Mouse (Mus musculus): Measurements from ENCODE around the gene Olfr370. TPM values are rescaled to one million over a fixed set of nuclear protein-coding genes. Genes with fewer than 3 reads are reported as not detected.

The Olfr370 gene
- polyA plus RNA-seq, 1 experiment from 2014 or later: not detected

- WGBS (ENCODE audit: insufficient replicate concordance): 84% methylated on average over 7 of the region's 7 CpGs
- no peak overlapping the region for H3K4me3 ChIP-seq (replicated peaks)
- H3K27ac ChIP-seq: no peak overlapping the region
- DNase-seq: no peak
- H3K27me3 ChIP-seq: no peaks in the 10 kb centered on the region
- no peak overlapping the region for H3K4me2 ChIP-seq
- ATAC-seq (ENCODE audit: low read depth): no peak
- H3K9me3 ChIP-seq (replicated peaks): no peaks in the 10 kb centered on the region
- peaks cover 77% of the 10 kb centered on the region for H3K4me1 ChIP-seq (replicated peaks)
- peaks cover 49% of the 10 kb centered on the region for H3K36me3 ChIP-seq
- H3K9ac ChIP-seq: no peak overlapping the region
Measured at GRCm38 (mm10) chr8:83590488-83591023, 55.0 kb downstream of the Olfr370 start.

- 80% methylated on average over 3 of the region's 3 CpGs for WGBS (ENCODE audit: insufficient replicate concordance)
Measured at GRCm38 (mm10) chr8:83592682-83593081, 57.1 kb downstream of the Olfr370 start.

DNA sequence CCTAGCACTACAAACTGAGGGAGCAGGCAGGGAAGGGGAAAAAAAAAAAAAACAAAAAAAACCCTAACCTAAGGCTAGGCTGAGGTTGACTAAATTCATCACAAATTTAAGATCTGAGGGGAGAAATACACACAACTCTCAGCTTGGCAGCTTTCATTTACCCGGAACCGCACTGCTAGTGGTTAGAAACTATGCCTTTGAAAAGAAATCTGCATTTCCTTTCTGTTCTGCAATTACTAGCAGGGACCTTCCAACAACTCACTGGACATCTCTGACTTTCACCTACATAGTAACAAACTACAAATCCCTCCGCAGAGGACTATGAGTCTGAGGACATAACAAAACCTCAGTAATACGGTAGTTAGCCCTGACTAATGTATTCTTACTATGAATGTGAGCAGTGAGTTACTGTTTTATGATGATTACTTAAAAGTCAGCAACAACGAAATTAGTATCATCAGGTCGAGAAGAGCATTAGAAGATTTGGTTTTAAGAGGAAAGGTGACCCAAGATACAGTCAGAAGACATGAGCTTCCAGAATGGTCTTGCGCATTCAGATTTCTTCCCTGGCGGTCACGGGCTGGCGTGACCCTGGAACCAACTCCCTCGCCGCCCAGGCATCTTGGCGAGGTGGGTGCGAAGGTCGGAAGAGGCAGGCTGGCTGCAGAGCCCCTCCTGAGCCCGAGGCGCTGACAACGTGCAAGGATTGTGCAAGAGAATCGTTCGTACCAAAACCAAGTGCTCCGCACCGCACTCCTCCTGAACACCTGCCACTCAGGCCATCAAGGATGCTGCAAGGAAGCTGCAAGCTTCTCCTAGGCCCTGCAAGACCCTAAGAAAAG is 58.0 kb downstream of the Olfr370 start:
- DNase-seq: no peak
- Histone ChIP-seq H3K9me3 (replicated peaks) (no peaks in the 10 kb centered on the region), H3K4me2 (peak overlapping the region; percentile 92), H3K27me3 (no peaks in the 10 kb centered on the region), H3K4me3 (replicated peaks) (peak overlapping the region; percentile 80), H3K27ac (peak overlapping the region; percentile 81), H3K9ac (peak overlapping the region; percentile 93), H3K36me3 (peaks cover 30% of the 10 kb centered on the region), H3K4me1 (replicated peaks) (peaks cover 76% of the 10 kb centered on the region)
- 5% methylated on average over 22 of the region's 22 CpGs for WGBS (ENCODE audit: insufficient replicate concordance)
- ATAC-seq (ENCODE audit: low read depth): peak; percentile 2; the same call in 1 of the 2 replicates

More at GRCm38 (mm10) chr8:83592682-83593081, 57.1 kb downstream of the Olfr370 start:
- Histone ChIP-seq H3K4me3 (replicated peaks) (peak overlapping the region; percentile 80), H3K36me3 (peaks cover 37% of the 10 kb centered on the region), H3K9ac (peak overlapping the region; percentile 93), H3K4me1 (replicated peaks) (peaks cover 74% of the 10 kb centered on the region), H3K27me3 (no peaks in the 10 kb centered on the region), H3K27ac (peak overlapping the region; percentile 32; the same call in 1 of the 2 replicates), H3K4me2 (peak overlapping the region; percentile 92), H3K9me3 (replicated peaks) (no peaks in the 10 kb centered on the region)
- no peak for ATAC-seq (ENCODE audit: low read depth)
- DNase-seq: no peak

DNA sequence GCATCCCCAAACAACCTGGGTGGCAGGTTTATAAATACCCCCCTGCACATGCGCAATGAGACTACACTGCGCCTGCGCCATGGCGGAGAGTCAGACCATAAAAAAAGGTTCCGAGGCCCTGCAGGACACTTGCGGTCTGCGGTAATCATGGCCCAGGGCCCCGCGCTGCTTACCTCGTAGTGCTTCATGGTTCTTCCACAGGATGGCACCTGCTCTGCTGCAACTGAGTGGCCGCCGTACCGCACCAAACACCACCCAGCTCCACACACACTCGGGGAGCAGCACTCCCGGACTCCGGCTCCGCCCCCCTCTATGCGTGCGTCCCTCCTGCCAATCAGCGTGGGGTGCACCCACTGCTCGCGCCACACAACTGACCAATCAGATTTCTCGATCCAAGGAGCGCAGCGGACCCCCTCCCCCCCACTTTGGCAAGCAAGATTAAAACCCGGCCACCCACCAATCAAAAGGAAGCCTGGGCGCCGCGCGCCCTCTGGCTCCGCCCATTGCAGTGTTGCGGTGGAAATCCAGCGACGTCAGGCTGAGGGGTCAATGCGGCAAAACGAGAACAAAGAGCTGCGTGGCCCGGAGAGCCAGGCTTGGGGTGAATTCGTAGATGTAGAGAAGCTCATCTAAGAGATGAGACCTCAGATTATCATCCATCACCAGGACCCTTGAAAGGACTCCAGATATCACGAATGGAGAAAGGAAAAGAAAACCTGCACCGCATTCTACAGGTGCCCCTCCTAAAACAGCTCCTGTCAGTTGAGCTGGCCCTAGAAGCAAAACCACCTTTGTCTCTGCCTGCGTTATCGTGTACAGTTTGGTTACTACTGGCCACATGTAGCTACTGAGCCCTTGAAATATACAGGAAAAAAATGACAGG is 58.8 kb downstream of the Olfr370 start:
- H3K9me3 ChIP-seq (replicated peaks): no peaks in the 10 kb centered on the region
- WGBS (ENCODE audit: insufficient replicate concordance): under 1% methylated on average over 43 of the region's 43 CpGs
- H3K9ac ChIP-seq: peak overlapping the region; percentile 93
- peak; percentile 95 for DNase-seq
- H3K27me3 ChIP-seq: no peaks in the 10 kb centered on the region
- H3K36me3 ChIP-seq: peaks cover 22% of the 10 kb centered on the region
- peak; percentile 98 for ATAC-seq (ENCODE audit: low read depth)
- peak overlapping the region; percentile 95 for H3K27ac ChIP-seq
- peaks cover 79% of the 10 kb centered on the region for H3K4me1 ChIP-seq (replicated peaks)
- peak overlapping the region; percentile 92 for H3K4me2 ChIP-seq
- H3K4me3 ChIP-seq (replicated peaks): peak overlapping the region; percentile 80

Other genes starting within 250 kb of the Olfr370 start
- not detected in 2 replicates for gene Ucp1, start 245.4 kb upstream of the Olfr370 start, polyA plus RNA-seq (2015; fragmentation: Nextera tagmentation; extraction: Ambion mirVana)
- 5.5 and 8.3 TPM in 2 replicates for gene Elmod2, start 203.3 kb upstream of the Olfr370 start, polyA plus RNA-seq (2015; fragmentation: Nextera tagmentation; extraction: Ambion mirVana)
- not detected in 2 replicates for gene Mgat4d, start 187.3 kb upstream of the Olfr370 start, polyA plus RNA-seq (2015; fragmentation: Nextera tagmentation; extraction: Ambion mirVana)
- gene Clgn, start 145.9 kb upstream of the Olfr370 start, polyA plus RNA-seq (2015; fragmentation: Nextera tagmentation; extraction: Ambion mirVana): 0.38 and 0.58 TPM in 2 replicates
- gene Scoc, start 77.4 kb upstream of the Olfr370 start, polyA plus RNA-seq (2015; fragmentation: Nextera tagmentation; extraction: Ambion mirVana): 75.5 and 95.5 TPM in 2 replicates
- 268 and 288 TPM in 2 replicates for gene Ndufb7, start 30.9 kb downstream of the Olfr370 start, polyA plus RNA-seq (2015; fragmentation: Nextera tagmentation; extraction: Ambion mirVana)
- 334 and 348 TPM in 2 replicates for gene Tecr, start 72.2 kb downstream of the Olfr370 start, polyA plus RNA-seq (2015; fragmentation: Nextera tagmentation; extraction: Ambion mirVana)
- 54.5 and 59.6 TPM in 2 replicates for gene Dnajb1, start 72.4 kb downstream of the Olfr370 start, polyA plus RNA-seq (2015; fragmentation: Nextera tagmentation; extraction: Ambion mirVana)
- 61.3 and 64.3 TPM in 2 replicates for gene Gipc1, start 116.9 kb downstream of the Olfr370 start, polyA plus RNA-seq (2015; fragmentation: Nextera tagmentation; extraction: Ambion mirVana)
- gene Ptger1, start 130.9 kb downstream of the Olfr370 start, polyA plus RNA-seq (2015; fragmentation: Nextera tagmentation; extraction: Ambion mirVana): 0.06 and 0.32 TPM in 2 replicates
- gene Pkn1, start 163.4 kb downstream of the Olfr370 start, polyA plus RNA-seq (2015; fragmentation: Nextera tagmentation; extraction: Ambion mirVana): 11.5 and 11.8 TPM in 2 replicates
- 291 and 294 TPM in 2 replicates for gene Ddx39, start 179.4 kb downstream of the Olfr370 start, polyA plus RNA-seq (2015; fragmentation: Nextera tagmentation; extraction: Ambion mirVana)
- gene Adgre5, start 205.5 kb downstream of the Olfr370 start, polyA plus RNA-seq (2015; fragmentation: Nextera tagmentation; extraction: Ambion mirVana): 8.9 and 11.1 TPM in 2 replicates

All from liver, embryonic 13.5 days (tissue).